Mouse (Mus musculus) ES-E14 (cell line): ENCODE results near the gene Avil. TPM values are rescaled to one million over a fixed set of nuclear protein-coding genes. Genes with fewer than 3 reads are reported as not detected.

Experiments used
- DNase-seq: peaks from one replicate; pipeline ENCODE4 v3.0.0-alpha.2; 2013; ENCODE audit warnings: low read depth, low spot score
- H3K27ac ChIP-seq: 2 replicates; pipeline ENCODE4 v1.5.1; 2012; ENCODE audit warnings: low read depth, mild to moderate bottlenecking, low read length, moderate library complexity, mixed read lengths; ENCODE audit not compliant: poor library complexity, insufficient read depth, severe bottlenecking
- H3K36me3 ChIP-seq: 2 replicates; pipeline ENCODE4 v1.6.1; 2012; ENCODE audit warnings: mild to moderate bottlenecking, low read length, moderate library complexity, mixed read lengths; ENCODE audit not compliant: control insufficient read depth, poor library complexity, insufficient read depth, severe bottlenecking
- H3K4me1 ChIP-seq, 2 experiments: fragments of 150-350 bp in 1 of 2; sonication (generic) in 1 of 2; 2 replicates each; pipeline ENCODE4 v1.6.1; 2012; ENCODE audit warnings: low read length in 2 of 2, mild to moderate bottlenecking in 1 of 2, mixed read lengths in 1 of 2; ENCODE audit not compliant: control insufficient read depth in 2 of 2, insufficient read depth in 2 of 2, poor library complexity in 1 of 2
- H3K4me3 ChIP-seq, 2 experiments: fragments of 150-350 bp in 1 of 2; sonication (generic) in 1 of 2; 2 replicates each; pipeline ENCODE4 v1.5.1; 2012; ENCODE audit warnings: low read length in 2 of 2, low read depth in 1 of 2, mild to moderate bottlenecking in 1 of 2, mixed read lengths in 1 of 2; ENCODE audit not compliant: insufficient read depth in 1 of 2, poor library complexity in 1 of 2, severe bottlenecking in 1 of 2
- H3K9ac ChIP-seq: 2 replicates; pipeline ENCODE4 v1.6.1; 2012; ENCODE audit warnings: low read depth, mild to moderate bottlenecking, low read length, mixed read lengths; ENCODE audit not compliant: poor library complexity, insufficient read depth, severe bottlenecking
- H3K9me3 ChIP-seq: fragments of 150-350 bp; sonication (generic); 2 replicates; pipeline ENCODE4 v1.6.1; 2012; ENCODE audit warnings: low read depth, mild to moderate bottlenecking, low read length; ENCODE audit not compliant: control insufficient read depth, insufficient read depth
- CHD2 ChIP-seq: IDR thresholded peaks from 2 replicates; pipeline ENCODE4 v1.6.1; 2014; ENCODE audit warnings: mild to moderate bottlenecking, low read depth, low read length, inconsistent platforms
- HCFC1 ChIP-seq: IDR thresholded peaks from 2 replicates; pipeline ENCODE4 v1.6.1; 2012; ENCODE audit warnings: low read length, inconsistent platforms, borderline replicate concordance; ENCODE audit not compliant: insufficient read depth
- MAFK ChIP-seq: IDR thresholded peaks from 2 replicates; pipeline ENCODE4 v1.6.1; 2014; ENCODE audit warnings: mild to moderate bottlenecking, low read depth, low read length, inconsistent platforms; ENCODE audit not compliant: insufficient read depth
- ZC3H11A ChIP-seq: IDR thresholded peaks from 2 replicates; pipeline ENCODE4 v1.6.1; 2012; ENCODE audit warnings: low read depth, mild to moderate bottlenecking, inconsistent platforms, low read length, borderline replicate concordance
- ZNF384 ChIP-seq: IDR thresholded peaks from 2 replicates; pipeline ENCODE4 v1.6.1; 2012; ENCODE audit warnings: low read depth, low read length, inconsistent platforms
- in situ Hi-C, 2 experiments: fragments of 600-800 bp; cut with MboI; formaldehyde crosslinking; loops; one replicate each; pipeline ENCODE4 v1.15.1; 2025; ENCODE audit warnings: low sequenced_read_pairs in 2 of 2, inconsistent platforms in 1 of 2; ENCODE audit not compliant: unreplicated experiment in 2 of 2
- total RNA-seq: library from RNA; depleted of rRNA; stranded (reverse); fragments of 300-350 nt; gene quantifications from 2 replicates; pipeline ENCODE4 v1.2.3, GENCODE M21; 2012

Gene Avil
- total RNA-seq, 1 experiment, result 0.18 TPM

GRCm38 (mm10) chr10:127055406-127055805 lies 54.9 kb downstream of the Avil start:
- Histone ChIP-seq H3K4me1 (peaks cover 0 to 18% of the 10 kb centered on the region in 2 experiments; a peak in 1 of 4 replicates), H3K9me3 (no peaks in the 10 kb centered on the region), H3K27ac (no peak overlapping the region), H3K9ac (no peak overlapping the region), H3K4me3 (no peak overlapping the region), H3K36me3 (peaks cover 12% of the 10 kb centered on the region; the same call in 1 of the 2 replicates)
- TF ChIP-seq HCFC1 (no peak), ZC3H11A (no peak)
- no peak for DNase-seq
- in situ Hi-C loops, result no loop called here

- no peak for DNase-seq
- H3K4me3 ChIP-seq, result no peak overlapping the region
- no peaks in the 10 kb centered on the region for H3K9me3 ChIP-seq
- H3K36me3 ChIP-seq, result peaks cover 12% of the 10 kb centered on the region; the same call in 1 of the 2 replicates
- TF ChIP-seq HCFC1, result no peak
- no peak for TF ChIP-seq CHD2
- TF ChIP-seq ZNF384, result no peak
- no peak for TF ChIP-seq MAFK
- TF ChIP-seq ZC3H11A, result no peak
- in situ Hi-C loops, result no loop called here
- no peak overlapping the region for H3K27ac ChIP-seq
- H3K4me1 ChIP-seq, result peaks cover 0 to 21% of the 10 kb centered on the region in 2 experiments; a peak in 1 of 4 replicates
- H3K9ac ChIP-seq, result no peak overlapping the region
Measured at GRCm38 (mm10) chr10:127056490-127056889, 56.0 kb downstream of the Avil start.

GRCm38 (mm10) chr10:127058161-127058560 lies 57.7 kb downstream of the Avil start:
- Histone ChIP-seq H3K9me3 (no peaks in the 10 kb centered on the region), H3K9ac (no peak overlapping the region), H3K36me3 (peaks cover 12% of the 10 kb centered on the region; the same call in 1 of the 2 replicates), H3K4me1 (peaks cover 2 to 21% of the 10 kb centered on the region in 2 experiments; a peak in 2 of 4 replicates), H3K27ac (no peak overlapping the region), H3K4me3 (peak overlapping the region in 1 of 2 experiments; percentile 5; a peak in 1 of 4 replicates)
- TF ChIP-seq CHD2 (no peak), MAFK (no peak), ZC3H11A (no peak), HCFC1 (0 out of 2 replicates have a peak, but pooled peaks have one; percentile 32)
- in situ Hi-C loops, result no loop called here
- peak; percentile 83 for DNase-seq

- peaks cover 12% of the 10 kb centered on the region; the same call in 1 of the 2 replicates for H3K36me3 ChIP-seq
- no peak for TF ChIP-seq ZNF384
- no peak for TF ChIP-seq HCFC1
- no peak for TF ChIP-seq CHD2
- no peak for TF ChIP-seq MAFK
- TF ChIP-seq ZC3H11A, result no peak
- no peak overlapping the region for H3K27ac ChIP-seq
- no peak for DNase-seq
- peaks cover 2 to 20% of the 10 kb centered on the region in 2 experiments; a peak in 2 of 4 replicates for H3K4me1 ChIP-seq
- no peak overlapping the region for H3K9ac ChIP-seq
- H3K9me3 ChIP-seq, result no peaks in the 10 kb centered on the region
- in situ Hi-C loops, result no loop called here
- H3K4me3 ChIP-seq, result peak overlapping the region; percentile 31 to 88; a peak in 3 of 4 replicates
Measured at GRCm38 (mm10) chr10:127058708-127059107, 58.2 kb downstream of the Avil start.
